ENCODE assay signal across 11 mouse cellular contexts in the genomic region with DNA sequence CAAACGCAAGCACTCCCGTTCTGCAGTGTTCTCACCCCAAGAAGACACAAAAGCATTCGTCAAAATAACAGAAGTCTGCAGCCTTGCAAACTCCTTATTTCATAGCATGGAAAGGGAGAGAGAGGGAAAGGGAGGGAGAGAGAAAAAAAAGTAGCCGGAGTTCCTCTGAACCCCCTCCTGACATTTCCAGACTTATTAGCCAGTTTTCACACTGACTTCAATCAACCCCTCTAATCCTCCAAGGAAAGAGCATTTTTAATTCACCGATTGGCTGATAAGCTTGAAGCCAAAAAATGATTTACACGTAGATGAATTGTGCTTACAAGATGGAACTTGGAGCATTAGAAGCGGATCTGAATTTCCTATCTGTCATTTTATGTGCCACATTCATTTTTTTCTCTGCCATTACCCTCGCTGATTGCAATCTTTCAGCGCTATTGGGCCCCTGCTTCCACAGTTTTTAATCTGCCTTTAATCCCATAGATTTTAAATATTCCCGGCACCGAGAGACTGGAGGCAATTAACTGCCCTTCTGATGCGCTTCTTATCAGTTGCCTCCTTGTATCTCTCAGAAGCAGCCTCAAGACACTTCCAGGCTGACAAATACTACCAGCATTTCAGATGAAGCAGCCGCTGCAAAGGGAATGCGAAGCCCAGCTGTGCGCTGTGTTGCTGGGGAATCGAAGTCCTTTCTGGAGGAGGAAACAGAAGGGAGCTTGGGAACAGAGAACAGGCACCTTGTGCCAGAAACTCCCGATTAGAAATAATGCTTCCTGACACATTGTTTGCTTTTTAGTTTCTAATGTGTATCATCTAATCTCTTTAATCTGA.
DNase-seq lines count a peak whose midpoint lies in the region; ATAC-seq lines count a peak whose summit lies in the region.
"Had no signal": no experiment of that assay in that cellular context is flagged by ENCODE, and none has a peak within 500 bp of the region (broad histone marks: within the 10 kb centered on the region; RNA-seq: fewer than 3 reads in every experiment).

No protein-coding gene starts in this region.

- H3K4me3 ChIP-seq in hindbrain, embryonic 13.5 days = no peak overlapping the region
- H3K4me3 ChIP-seq in hindbrain, embryonic 12.5 days = no peak overlapping the region
- H3K4me3 ChIP-seq: liver, embryonic 12.5 days; myocyte had no signal

- H3K27ac ChIP-seq in hindbrain, embryonic 13.5 days = no peak overlapping the region
- no peak overlapping the region for H3K27ac ChIP-seq in hindbrain, embryonic 12.5 days
- H3K27ac ChIP-seq: liver, embryonic 12.5 days had no signal

- DNase-seq in right cerebral cortex, postnatal 4 days = peak; percentile 5
- no peak for DNase-seq in right cerebral cortex, postnatal 25 days
- DNase-seq in layer of hippocampus, adult 9-11 months = peak; percentile 25
- DNase-seq in adrenal gland, adult (ENCODE audit: inconsistent age in 2 of 2, low spot score in 1 of 2) = no peak
- DNase-seq: gastrocnemius, postnatal 14 days had no signal

- H3K9me3 ChIP-seq in hindbrain, embryonic 13.5 days = no peaks in the 10 kb centered on the region
- H3K9me3 ChIP-seq in hindbrain, embryonic 12.5 days (replicated peaks) = no peaks in the 10 kb centered on the region
- H3K9me3 ChIP-seq: G1E; liver, embryonic 12.5 days had no signal

- WGBS in hindbrain, embryonic 13.5 days = 31% methylated on average over 17 of the region's 17 CpGs
- 35% methylated on average over 17 of the region's 17 CpGs for WGBS in hindbrain, embryonic 12.5 days

- H3K9ac ChIP-seq in hindbrain, embryonic 13.5 days = no peak overlapping the region
- H3K9ac ChIP-seq in hindbrain, embryonic 12.5 days = no peak overlapping the region
- H3K9ac ChIP-seq: liver, embryonic 12.5 days had no signal

- peaks cover 7% of the 10 kb centered on the region for H3K4me1 ChIP-seq in hindbrain, embryonic 13.5 days (replicated peaks)
- H3K4me1 ChIP-seq in hindbrain, embryonic 12.5 days = no peaks in the 10 kb centered on the region
- H3K4me1 ChIP-seq: liver, embryonic 12.5 days had no signal

- H3K27me3 ChIP-seq in hindbrain, embryonic 13.5 days = no peaks in the 10 kb centered on the region
- no peaks in the 10 kb centered on the region for H3K27me3 ChIP-seq in hindbrain, embryonic 12.5 days
- H3K27me3 ChIP-seq: liver, embryonic 12.5 days had no signal

- H3K36me3 ChIP-seq in hindbrain, embryonic 13.5 days = no peaks in the 10 kb centered on the region
- no peaks in the 10 kb centered on the region for H3K36me3 ChIP-seq in hindbrain, embryonic 12.5 days
- H3K36me3 ChIP-seq: G1E; liver, embryonic 12.5 days had no signal

- H3K4me2 ChIP-seq in hindbrain, embryonic 13.5 days = peak overlapping the region; percentile 5; the same call in 1 of the 2 replicates
- no peak overlapping the region for H3K4me2 ChIP-seq in hindbrain, embryonic 12.5 days (replicated peaks)
- H3K4me2 ChIP-seq: liver, embryonic 12.5 days had no signal

- ATAC-seq in hindbrain, embryonic 13.5 days (ENCODE audit: low FRiP score) = 0 out of 2 replicates have a peak, but pooled peaks have one; percentile 24
- no peak for ATAC-seq in hindbrain, embryonic 12.5 days (ENCODE audit: low FRiP score)
- no peak for ATAC-seq in megakaryocyte, adult 5-6 weeks (ENCODE audit: poor library complexity, severe bottlenecking)
- ATAC-seq: liver, embryonic 12.5 days had no signal

Comparison
In these comparisons a context has a peak if more than half of its experiments do, and no peak if none do; other contexts are left out.
1. DNase-seq: peak in right cerebral cortex, postnatal 4 days (single experiment) and layer of hippocampus, adult 9-11 months (single experiment); none in right cerebral cortex, postnatal 25 days (single experiment) and adrenal gland, adult (0 of 2).